In the genomic region with DNA sequence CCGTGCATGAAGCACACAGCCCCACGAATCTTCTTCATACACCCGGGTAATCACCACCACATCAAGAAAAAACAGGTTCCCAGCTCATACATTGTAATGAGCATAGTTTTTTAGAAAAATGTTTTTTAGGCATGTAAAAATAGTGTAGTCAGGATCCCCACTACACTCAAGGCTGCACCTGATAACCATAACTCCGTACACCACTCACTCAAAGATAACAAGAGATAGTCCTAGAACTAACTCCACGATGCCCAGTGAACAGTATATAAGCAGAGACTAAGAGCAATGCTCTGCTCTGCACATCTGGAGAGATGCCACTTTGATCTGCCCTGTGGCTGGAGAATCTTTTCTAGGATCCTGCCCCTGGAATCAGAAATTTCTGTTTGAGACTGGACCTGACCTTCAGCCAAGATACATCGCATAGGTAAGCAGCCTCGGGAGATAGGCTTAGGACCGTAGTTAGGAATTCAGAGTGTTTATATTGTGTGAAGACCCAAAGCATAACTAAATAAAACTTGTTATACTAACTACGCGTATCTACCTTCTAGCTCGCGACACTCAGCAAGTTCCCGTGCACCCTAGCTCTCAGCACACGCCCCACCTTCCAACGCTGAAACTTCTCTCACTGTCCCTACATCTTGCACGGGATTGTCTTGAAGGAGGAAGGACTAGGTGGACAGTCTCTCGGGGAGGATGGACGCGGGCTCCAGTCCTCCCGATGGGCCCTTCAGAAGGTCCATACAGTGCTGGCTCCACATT, we compare ENCODE assay signal across 8 mouse cellular contexts. TPM values are rescaled to one million over a fixed set of nuclear protein-coding genes. Genes with fewer than 3 reads are reported as not detected.
DNase-seq lines count a peak whose midpoint lies in the region; TF ChIP-seq lines count a peak whose summit lies in the region.

No protein-coding gene starts in this region.

- DNase-seq in lung, adult 2 months: peak; percentile 10
- DNase-seq in lung, postnatal 14 days: no peak
- no peak for DNase-seq in hindbrain, embryonic 10.5 days (ENCODE audit: low spot score)
- no peak for DNase-seq in natural killer cell, adult 2 months (ENCODE audit: low spot score in 2 of 2)
- no peak for DNase-seq in spleen, adult 18-20 months
- DNase-seq in gastrocnemius, adult 8-10 months (ENCODE audit: low spot score in 2 of 2): no peak

- no peak for TF ChIP-seq CTCF in lung, adult 2 months (IDR thresholded peaks at IDR 0.05; ENCODE audit: insufficient read depth, low read length)
- no peak for TF ChIP-seq CTCF in cortical plate, adult 2 months (IDR thresholded peaks at IDR 0.05; ENCODE audit: extremely low read depth, insufficient read depth, low read length)

- 13% methylated on average over 20 of the region's 20 CpGs for WGBS in lung, adult 2 months
- WGBS in hindbrain, embryonic 10.5 days: 20% methylated on average over 20 of the region's 20 CpGs

- H3K4me1 ChIP-seq in lung, adult 2 months (ENCODE audit: control insufficient read depth, insufficient read depth, low read length): peaks cover 2% of the 10 kb centered on the region; the same call in 1 of the 2 replicates
- H3K4me1 ChIP-seq in cortical plate, adult 2 months (ENCODE audit: control insufficient read depth, insufficient read depth, low read length): 0 out of 2 replicates have a peak, but pooled peaks cover 1% of the 10 kb centered on the region
- H3K4me1 ChIP-seq in hindbrain, embryonic 10.5 days (replicated peaks): peaks cover 29% of the 10 kb centered on the region
- H3K4me1 ChIP-seq in megakaryocyte, embryonic 14.5 days: peaks cover 45% of the 10 kb centered on the region

- TF ChIP-seq POLR2A in lung, adult 2 months (IDR thresholded peaks at IDR 0.05; ENCODE audit: borderline replicate concordance, extremely low read depth, low read depth, low read length): no peak
- TF ChIP-seq POLR2A in cortical plate, adult 2 months (IDR thresholded peaks at IDR 0.05; ENCODE audit: extremely low read depth, insufficient read depth, low read length): no peak

- H3K4me3 ChIP-seq in lung, adult 2 months (replicated peaks; ENCODE audit: extremely low read depth, low read depth, low read length): peak overlapping the region; percentile 92
- H3K4me3 ChIP-seq in cortical plate, adult 2 months (ENCODE audit: insufficient read depth, low read length): peak overlapping the region; percentile 54
- H3K4me3 ChIP-seq in hindbrain, embryonic 10.5 days: peak overlapping the region; percentile 91
- peak overlapping the region; percentile 99 for H3K4me3 ChIP-seq in megakaryocyte, embryonic 14.5 days (replicated peaks)

- peaks cover 10% of the 10 kb centered on the region for H3K27me3 ChIP-seq in hindbrain, embryonic 10.5 days (ENCODE audit: insufficient read depth, poor library complexity, severe bottlenecking)
- H3K27me3 ChIP-seq in megakaryocyte, embryonic 14.5 days (replicated peaks): peaks cover 3% of the 10 kb centered on the region

- no peaks in the 10 kb centered on the region for H3K36me3 ChIP-seq in hindbrain, embryonic 10.5 days
- H3K36me3 ChIP-seq in megakaryocyte, embryonic 14.5 days (replicated peaks; ENCODE audit: low read length): no peaks in the 10 kb centered on the region

- no peak overlapping the region for H3K27ac ChIP-seq in cortical plate, adult 2 months (ENCODE audit: insufficient read depth, low read length)
- peak overlapping the region; percentile 95 for H3K27ac ChIP-seq in hindbrain, embryonic 10.5 days

- H3K9me3 ChIP-seq in hindbrain, embryonic 10.5 days: no peaks in the 10 kb centered on the region
- H3K9me3 ChIP-seq in megakaryocyte, embryonic 14.5 days: no peaks in the 10 kb centered on the region

RNA-seq across cellular contexts. Expression of a gene that starts 0.9 kb away (rescaled TPM):
- 7.7 and 16.9 TPM in 2 replicates for polyA plus RNA-seq in lung, adult 2 months (2012; rRNA removed)
- 81.4 and 83.4 TPM in 2 replicates for polyA plus RNA-seq in cortical plate, adult 2 months (2012; rRNA removed)
- 64.4 and 81.1 TPM in 2 replicates for polyA plus RNA-seq in hindbrain, embryonic 10.5 days (2016; fragmentation: Nextera tagmentation; extraction: Ambion mirVana)
- 0.41 and 2.2 TPM in 2 replicates for polyA plus RNA-seq in megakaryocyte, embryonic 14.5 days (2012; ENCODE audit: insufficient read depth, low replicate concordance)
- 10 to 100 TPM in 1 of 4 experiments, 1 to 10 TPM in 3; 7.2 to 11.1 (median 8.6) TPM for total RNA-seq in gastrocnemius, adult 8-10 months (2022)
